Mouse (Mus musculus): ENCODE results near the gene H2afx.

- no peak for TF ChIP-seq POLR2A (IDR thresholded peaks at IDR 0.05; ENCODE audit: insufficient read length, low read depth)
- TF ChIP-seq USF1 (IDR thresholded peaks at IDR 0.05; ENCODE audit: low read depth): no peak
- TF ChIP-seq E2F4 (IDR thresholded peaks at IDR 0.05; ENCODE audit: insufficient read depth): no peak
- TF ChIP-seq MAX (IDR thresholded peaks at IDR 0.05; ENCODE audit: low read depth): no peak
- no peak for TF ChIP-seq CEBPB (IDR thresholded peaks at IDR 0.05; ENCODE audit: insufficient read depth, poor library complexity, severe bottlenecking)
- TF ChIP-seq POLR2AphosphoS2 (IDR thresholded peaks at IDR 0.05; ENCODE audit: insufficient read length, low read depth): no peak
- no peak for TF ChIP-seq SRF (IDR thresholded peaks at IDR 0.05; ENCODE audit: control insufficient read depth, insufficient read length, low read depth)
- no peak for TF ChIP-seq MYOG (IDR thresholded peaks at IDR 0.05; ENCODE audit: control insufficient read depth in 1 of 3, insufficient read depth in 1 of 3, insufficient read length in 2 of 3, low read depth in 2 of 3)
- TF ChIP-seq TCF12 (IDR thresholded peaks at IDR 0.05; ENCODE audit: insufficient read depth, poor library complexity, severe bottlenecking): no peak
- no peak for TF ChIP-seq TCF3 (IDR thresholded peaks at IDR 0.05; ENCODE audit: insufficient read length, low read depth)
Observed at GRCm38 (mm10) chr9:44379862-44380261, 45.4 kb downstream of the H2afx start.
